Mouse (Mus musculus): ENCODE results near the gene Slc38a8. TPM values are rescaled to one million over a fixed set of nuclear protein-coding genes. Genes with fewer than 3 reads are reported as not detected.

Gene Slc38a8
- polyA plus RNA-seq, 1 experiment from 2014 or later = 0.29 TPM

GRCm38 (mm10) chr8:119484145-119484896 lies 17.2 kb downstream of the Slc38a8 start:
- Histone ChIP-seq H3K9ac (no peak overlapping the region), H3K4me2 (replicated peaks) (no peak overlapping the region), H3K4me1 (no peaks in the 10 kb centered on the region), H3K9me3 (no peaks in the 10 kb centered on the region), H3K36me3 (no peaks in the 10 kb centered on the region), H3K27me3 (0 out of 2 replicates have a peak, but pooled peaks cover 3% of the 10 kb centered on the region), H3K4me3 (no peak overlapping the region), H3K27ac (no peak overlapping the region)
- 78% methylated on average over 11 of the region's 11 CpGs for whole genome bisulfite sequencing
- no peak for ATAC-seq (ENCODE audit: low FRiP score, low read depth)

GRCm38 (mm10) chr8:119478684-119479083 lies 22.8 kb downstream of the Slc38a8 start:
- no peaks in the 10 kb centered on the region for H3K4me1 ChIP-seq
- no peaks in the 10 kb centered on the region for H3K9me3 ChIP-seq
- H3K36me3 ChIP-seq = no peaks in the 10 kb centered on the region

GRCm38 (mm10) chr8:119468091-119468490 lies 33.4 kb downstream of the Slc38a8 start:
- Histone ChIP-seq H3K4me2 (replicated peaks) (no peak overlapping the region), H3K9ac (no peak overlapping the region), H3K27me3 (peaks cover 35% of the 10 kb centered on the region), H3K36me3 (no peaks in the 10 kb centered on the region), H3K4me3 (no peak overlapping the region), H3K9me3 (no peaks in the 10 kb centered on the region), H3K27ac (no peak overlapping the region), H3K4me1 (peaks cover 16% of the 10 kb centered on the region)
- ATAC-seq (ENCODE audit: low FRiP score, low read depth) = no peak
- 88% methylated on average over 8 of the region's 8 CpGs for WGBS

More at GRCm38 (mm10) chr8:119478684-119479083, 22.8 kb downstream of the Slc38a8 start:
- Histone ChIP-seq H3K4me2 (replicated peaks) (no peak overlapping the region), H3K27me3 (0 out of 2 replicates have a peak, but pooled peaks cover 3% of the 10 kb centered on the region), H3K9ac (no peak overlapping the region), H3K27ac (no peak overlapping the region), H3K4me3 (no peak overlapping the region)
- WGBS = 14% methylated on average over 5 of the region's 5 CpGs
- ATAC-seq (ENCODE audit: low FRiP score, low read depth) = no peak

GRCm38 (mm10) chr8:119466794-119467193 lies 34.7 kb downstream of the Slc38a8 start:
- peaks cover 16% of the 10 kb centered on the region for H3K4me1 ChIP-seq
- peaks cover 35% of the 10 kb centered on the region for H3K27me3 ChIP-seq
- no peak overlapping the region for H3K4me2 ChIP-seq (replicated peaks)

GRCm38 (mm10) chr8:119466105-119466504 lies 35.4 kb downstream of the Slc38a8 start:
- under 1% methylated on average over 18 of the region's 18 CpGs for WGBS
- Histone ChIP-seq H3K9ac (no peak overlapping the region), H3K9me3 (no peaks in the 10 kb centered on the region), H3K27me3 (peaks cover 35% of the 10 kb centered on the region), H3K27ac (no peak overlapping the region), H3K4me1 (peaks cover 16% of the 10 kb centered on the region), H3K36me3 (no peaks in the 10 kb centered on the region), H3K4me3 (peak overlapping the region; percentile 7; the same call in 1 of the 2 replicates), H3K4me2 (replicated peaks) (peak overlapping the region; percentile 51)
- ATAC-seq (ENCODE audit: low FRiP score, low read depth) = 0 out of 2 replicates have a peak, but pooled peaks have one; percentile 20

More at GRCm38 (mm10) chr8:119466794-119467193, 34.7 kb downstream of the Slc38a8 start:
- no peak for ATAC-seq (ENCODE audit: low FRiP score, low read depth)
- WGBS = 72% methylated on average over 10 of the region's 10 CpGs
- Histone ChIP-seq H3K4me3 (no peak overlapping the region), H3K36me3 (no peaks in the 10 kb centered on the region), H3K9ac (peak overlapping the region; percentile 35; the same call in 1 of the 2 replicates), H3K9me3 (no peaks in the 10 kb centered on the region), H3K27ac (no peak overlapping the region)

- Histone ChIP-seq H3K9ac (no peak overlapping the region), H3K9me3 (no peaks in the 10 kb centered on the region), H3K27me3 (peaks cover 35% of the 10 kb centered on the region), H3K4me3 (no peak overlapping the region), H3K4me2 (replicated peaks) (no peak overlapping the region), H3K4me1 (peaks cover 16% of the 10 kb centered on the region), H3K27ac (no peak overlapping the region), H3K36me3 (no peaks in the 10 kb centered on the region)
- 67% methylated on average over 7 of the region's 7 CpGs for WGBS
- ATAC-seq (ENCODE audit: low FRiP score, low read depth) = no peak
Observed at GRCm38 (mm10) chr8:119463709-119464108, 37.8 kb downstream of the Slc38a8 start.

GRCm38 (mm10) chr8:119461356-119461755 lies 40.1 kb downstream of the Slc38a8 start:
- no peaks in the 10 kb centered on the region for H3K36me3 ChIP-seq
- H3K9me3 ChIP-seq = no peaks in the 10 kb centered on the region
- H3K9ac ChIP-seq = no peak overlapping the region
- peaks cover 11% of the 10 kb centered on the region for H3K4me1 ChIP-seq
- H3K27ac ChIP-seq = no peak overlapping the region
- no peak overlapping the region for H3K4me2 ChIP-seq (replicated peaks)
- WGBS = 58% methylated on average over 9 of the region's 9 CpGs
- ATAC-seq (ENCODE audit: low FRiP score, low read depth) = no peak
- H3K4me3 ChIP-seq = no peak overlapping the region
- peaks cover 26% of the 10 kb centered on the region for H3K27me3 ChIP-seq

- Histone ChIP-seq H3K4me2 (replicated peaks) (no peak overlapping the region), H3K36me3 (no peaks in the 10 kb centered on the region), H3K4me1 (no peaks in the 10 kb centered on the region), H3K4me3 (no peak overlapping the region), H3K27me3 (peaks cover 9% of the 10 kb centered on the region), H3K9me3 (no peaks in the 10 kb centered on the region), H3K9ac (0 out of 2 replicates have a peak overlapping the region, but pooled peaks have one; percentile 26), H3K27ac (no peak overlapping the region)
- 52% methylated on average over 16 of the region's 16 CpGs for WGBS
- ATAC-seq (ENCODE audit: low FRiP score, low read depth) = no peak
Observed at GRCm38 (mm10) chr8:119459724-119460123, 41.8 kb downstream of the Slc38a8 start.

GRCm38 (mm10) chr8:119456045-119456444 lies 45.5 kb downstream of the Slc38a8 start:
- Histone ChIP-seq H3K4me3 (no peak overlapping the region), H3K9ac (no peak overlapping the region), H3K36me3 (no peaks in the 10 kb centered on the region), H3K27ac (no peak overlapping the region), H3K4me1 (no peaks in the 10 kb centered on the region), H3K9me3 (no peaks in the 10 kb centered on the region), H3K4me2 (replicated peaks) (no peak overlapping the region), H3K27me3 (no peaks in the 10 kb centered on the region)
- 86% methylated on average over 5 of the region's 5 CpGs for WGBS
- ATAC-seq (ENCODE audit: low FRiP score, low read depth) = no peak

GRCm38 (mm10) chr8:119452919-119453318 lies 48.6 kb downstream of the Slc38a8 start:
- no peak for ATAC-seq (ENCODE audit: low FRiP score, low read depth)
- Histone ChIP-seq H3K27me3 (peaks cover 23% of the 10 kb centered on the region), H3K9me3 (no peaks in the 10 kb centered on the region), H3K4me3 (no peak overlapping the region), H3K9ac (no peak overlapping the region), H3K4me1 (peaks cover under 1% of the 10 kb centered on the region; the same call in 1 of the 2 replicates), H3K27ac (no peak overlapping the region), H3K4me2 (replicated peaks) (no peak overlapping the region), H3K36me3 (no peaks in the 10 kb centered on the region)
- 84% methylated on average over 5 of the region's 5 CpGs for WGBS

- Histone ChIP-seq H3K36me3 (no peaks in the 10 kb centered on the region), H3K4me3 (no peak overlapping the region), H3K4me2 (replicated peaks) (no peak overlapping the region), H3K27ac (no peak overlapping the region), H3K9ac (no peak overlapping the region), H3K4me1 (peaks cover 12% of the 10 kb centered on the region), H3K9me3 (no peaks in the 10 kb centered on the region), H3K27me3 (peaks cover 32% of the 10 kb centered on the region)
- 86% methylated on average over 4 of the region's 4 CpGs for WGBS
- no peak for ATAC-seq (ENCODE audit: low FRiP score, low read depth)
Observed at GRCm38 (mm10) chr8:119451131-119451530, 50.4 kb downstream of the Slc38a8 start.

- Histone ChIP-seq H3K9ac (no peak overlapping the region), H3K36me3 (no peaks in the 10 kb centered on the region), H3K4me3 (no peak overlapping the region), H3K4me2 (replicated peaks) (no peak overlapping the region), H3K4me1 (peaks cover 14% of the 10 kb centered on the region), H3K9me3 (no peaks in the 10 kb centered on the region), H3K27ac (no peak overlapping the region), H3K27me3 (peaks cover 35% of the 10 kb centered on the region)
- WGBS = 76% methylated on average over 12 of the region's 12 CpGs
- ATAC-seq (ENCODE audit: low FRiP score, low read depth) = no peak
Observed at GRCm38 (mm10) chr8:119449627-119450026, 51.9 kb downstream of the Slc38a8 start.

All from limb, embryonic 13.5 days (tissue).